Mouse (Mus musculus) kidney, adult 9 months (tissue): ENCODE data around the gene Kcnmb4.

ENCODE experiments used
- DNase-seq: peaks from one replicate; pipeline ENCODE4 v3.0.0; 2022

The Kcnmb4 gene

DNA sequence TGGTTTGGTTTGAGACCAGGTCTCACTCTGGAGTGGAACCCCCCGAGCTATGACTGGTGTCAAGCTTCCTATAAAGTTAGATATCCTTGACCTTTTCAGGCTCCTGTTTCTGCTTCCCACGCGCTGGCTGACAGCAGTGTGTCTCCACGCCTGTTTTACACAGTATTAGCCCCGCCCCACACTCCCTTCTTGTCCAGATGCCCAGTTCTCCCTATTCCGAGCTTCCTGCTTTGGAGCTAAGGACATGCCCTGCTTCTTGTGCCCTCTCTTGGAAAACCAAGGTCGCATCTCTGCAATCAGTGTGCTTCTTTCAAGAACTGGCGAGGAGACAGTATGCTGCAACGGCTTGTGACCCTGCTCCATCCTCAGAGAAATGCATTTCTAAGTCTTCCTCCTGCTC is 23.1 kb downstream of the Kcnmb4 start:
- DNase-seq = no peak

DNA sequence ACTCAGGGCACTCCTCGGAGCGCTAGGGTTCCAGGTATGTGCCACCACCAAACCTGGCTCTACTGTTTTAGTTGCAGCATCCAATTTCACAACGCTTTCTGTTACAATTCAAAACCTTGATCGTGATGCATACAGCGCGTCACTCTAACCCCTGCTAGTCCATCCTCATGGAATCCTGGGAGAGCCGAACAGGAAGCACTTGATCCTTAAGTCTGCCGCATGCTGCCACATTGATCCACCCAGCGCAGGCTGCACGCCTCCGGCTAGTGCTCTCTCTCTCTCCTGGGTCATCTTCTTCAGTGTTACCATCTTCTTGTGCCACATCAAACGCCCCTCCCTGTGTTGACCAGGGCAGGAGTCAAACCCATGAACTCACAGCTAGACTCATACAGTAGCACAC is 25.5 kb downstream of the Kcnmb4 start:
- DNase-seq = no peak

DNA sequence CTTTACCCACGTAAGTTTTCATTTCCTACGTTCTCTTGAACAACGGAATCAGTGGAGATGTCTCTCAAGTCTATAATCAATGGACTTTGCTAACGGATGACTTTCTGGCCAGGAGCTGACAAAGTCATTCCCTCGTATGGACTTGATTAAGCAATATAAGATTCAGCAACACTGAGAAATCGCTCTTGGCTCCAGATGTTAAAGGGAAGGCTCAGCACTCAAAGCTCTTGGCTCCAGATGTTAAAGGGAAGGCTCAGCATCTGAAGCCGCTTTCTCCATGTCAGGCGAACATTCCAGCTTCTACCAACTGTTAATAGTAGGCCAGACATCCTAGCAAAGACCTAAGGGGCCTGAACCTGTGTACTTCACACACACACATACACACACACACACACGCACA is 26.5 kb downstream of the Kcnmb4 start:
- DNase-seq = no peak

DNA sequence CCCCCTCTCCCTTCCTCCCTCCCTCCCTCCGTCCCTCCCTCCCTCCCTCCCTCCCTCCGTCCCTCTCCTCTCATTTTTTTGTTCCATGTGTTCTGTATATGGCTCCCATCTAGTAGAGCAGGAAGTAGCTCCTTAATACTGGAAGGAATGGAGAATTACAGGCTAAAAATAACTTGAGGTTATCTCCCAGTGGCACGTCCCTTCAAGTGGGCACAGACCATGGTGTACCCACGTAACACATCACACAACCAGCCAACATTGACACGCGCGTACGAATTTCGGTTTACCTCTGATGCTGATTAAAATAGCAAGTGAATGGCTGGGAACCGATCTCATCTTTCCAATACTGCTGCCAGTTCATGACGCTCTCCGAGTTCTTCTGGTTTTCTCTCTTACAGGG is 27.6 kb downstream of the Kcnmb4 start:
- no peak for DNase-seq

DNA sequence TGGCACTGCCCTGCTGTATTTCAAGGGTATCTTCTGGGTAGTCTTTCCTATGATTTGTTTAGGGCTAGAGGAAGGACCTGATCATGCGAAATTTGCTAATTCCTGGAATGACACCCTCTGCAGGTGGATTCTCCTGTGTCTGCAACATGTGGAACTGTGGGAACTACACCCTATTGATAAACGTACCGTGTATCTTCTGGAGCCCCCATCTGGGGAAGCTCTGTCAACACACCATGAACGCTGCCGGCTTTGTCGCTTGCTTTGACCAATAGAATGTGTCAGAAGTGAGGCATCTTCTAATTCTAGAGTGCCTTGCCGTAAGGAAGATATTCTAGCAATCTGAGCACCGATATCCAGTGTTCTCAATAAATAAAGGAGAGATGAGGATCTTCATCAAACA is 28.9 kb downstream of the Kcnmb4 start:
- DNase-seq = no peak

DNA sequence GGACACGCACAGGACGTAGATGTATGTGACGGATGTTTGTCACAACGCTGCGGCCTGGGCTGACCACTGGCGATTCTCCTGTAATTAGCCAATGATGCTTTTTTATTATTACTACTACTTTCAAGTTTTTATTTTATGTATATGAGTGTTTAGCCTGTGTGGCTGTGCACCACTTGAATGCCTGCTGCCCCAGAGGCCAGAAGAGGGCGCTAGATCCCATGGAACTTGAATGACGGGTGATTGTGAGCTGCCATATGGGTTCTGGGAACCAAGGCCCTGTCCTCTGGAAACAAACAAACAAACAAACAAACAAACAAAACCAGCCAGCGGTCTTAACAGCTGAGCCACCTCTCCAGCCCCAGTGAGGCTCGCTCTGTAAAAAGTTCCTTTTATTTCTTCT is 29.3 kb downstream of the Kcnmb4 start:
- no peak for DNase-seq

DNA sequence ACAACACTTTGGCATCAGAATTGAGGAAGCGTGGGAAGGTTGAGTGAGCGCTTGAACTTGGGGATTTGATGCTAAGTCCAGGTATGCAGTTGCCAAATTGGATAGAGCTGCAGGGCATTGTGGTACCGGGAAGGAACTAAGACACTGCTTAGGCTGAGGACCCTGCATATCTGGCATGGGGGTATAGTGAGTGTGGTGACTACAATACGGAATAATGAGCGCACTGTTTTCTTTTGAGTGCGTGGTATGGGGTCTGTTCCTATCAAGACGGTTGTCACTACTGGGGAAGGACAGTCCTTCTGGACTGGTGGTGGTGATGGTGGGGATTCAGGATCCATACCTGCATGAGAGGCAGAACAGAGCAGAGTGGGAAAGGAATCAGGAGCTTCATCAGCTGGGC is 32.7 kb downstream of the Kcnmb4 start:
- DNase-seq = no peak

DNA sequence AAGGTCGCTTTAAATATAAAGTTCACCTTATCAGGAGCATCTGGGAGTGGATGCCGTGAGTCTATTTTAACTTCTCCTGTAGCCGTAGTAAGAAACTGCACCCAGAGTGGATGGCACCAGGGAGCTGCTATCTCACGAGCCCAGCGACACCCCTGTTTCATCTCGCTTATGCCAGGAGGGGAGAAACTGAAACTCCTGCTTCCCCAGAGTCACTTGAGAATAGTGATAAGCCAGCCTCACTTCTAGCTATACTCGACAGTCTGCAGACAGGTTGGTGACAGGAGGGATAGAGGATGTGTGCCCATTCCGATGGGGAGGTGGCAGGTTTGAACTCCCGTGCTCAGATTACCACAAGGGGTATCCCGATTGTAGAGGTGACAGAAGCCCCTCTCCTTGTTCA is 33.6 kb downstream of the Kcnmb4 start:
- DNase-seq = no peak

DNA sequence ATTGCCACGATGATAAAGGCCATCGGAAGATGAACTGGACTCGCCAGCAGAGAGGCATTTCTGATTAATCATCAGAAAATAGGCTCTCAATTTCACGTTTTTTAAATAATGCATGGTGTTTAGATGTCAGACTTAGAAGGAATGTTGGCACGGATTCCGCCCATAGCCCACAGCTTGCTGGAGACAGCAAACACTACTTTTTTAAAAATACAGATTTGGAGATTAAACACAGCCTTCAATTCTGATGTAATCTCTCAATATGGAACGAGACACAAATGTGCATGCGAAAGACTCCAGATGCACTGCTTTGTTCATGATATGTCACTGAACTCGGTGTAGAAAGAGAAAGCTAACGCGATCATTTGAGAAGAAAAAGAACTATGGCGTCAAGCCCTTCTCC is 38.2 kb downstream of the Kcnmb4 start:
- DNase-seq = no peak

DNA sequence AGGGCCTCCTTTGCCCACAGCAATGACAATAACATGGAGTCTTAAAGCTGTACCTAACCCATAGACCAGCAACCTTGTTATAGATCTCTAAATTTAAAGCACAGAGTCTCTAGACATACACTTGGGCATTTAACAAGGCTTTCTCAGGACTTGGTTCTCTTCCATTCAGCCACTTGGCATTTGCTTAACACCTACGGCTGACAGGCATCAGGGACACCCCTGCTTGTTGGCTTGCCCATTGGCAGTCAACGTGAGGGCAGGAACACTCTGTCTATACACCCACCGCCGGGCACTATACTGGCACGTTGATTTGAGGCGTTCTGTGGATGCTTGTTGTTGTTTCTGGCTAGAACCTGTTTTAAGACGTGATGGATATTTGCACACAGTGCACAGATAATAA is 41.3 kb downstream of the Kcnmb4 start:
- no peak for DNase-seq

DNA sequence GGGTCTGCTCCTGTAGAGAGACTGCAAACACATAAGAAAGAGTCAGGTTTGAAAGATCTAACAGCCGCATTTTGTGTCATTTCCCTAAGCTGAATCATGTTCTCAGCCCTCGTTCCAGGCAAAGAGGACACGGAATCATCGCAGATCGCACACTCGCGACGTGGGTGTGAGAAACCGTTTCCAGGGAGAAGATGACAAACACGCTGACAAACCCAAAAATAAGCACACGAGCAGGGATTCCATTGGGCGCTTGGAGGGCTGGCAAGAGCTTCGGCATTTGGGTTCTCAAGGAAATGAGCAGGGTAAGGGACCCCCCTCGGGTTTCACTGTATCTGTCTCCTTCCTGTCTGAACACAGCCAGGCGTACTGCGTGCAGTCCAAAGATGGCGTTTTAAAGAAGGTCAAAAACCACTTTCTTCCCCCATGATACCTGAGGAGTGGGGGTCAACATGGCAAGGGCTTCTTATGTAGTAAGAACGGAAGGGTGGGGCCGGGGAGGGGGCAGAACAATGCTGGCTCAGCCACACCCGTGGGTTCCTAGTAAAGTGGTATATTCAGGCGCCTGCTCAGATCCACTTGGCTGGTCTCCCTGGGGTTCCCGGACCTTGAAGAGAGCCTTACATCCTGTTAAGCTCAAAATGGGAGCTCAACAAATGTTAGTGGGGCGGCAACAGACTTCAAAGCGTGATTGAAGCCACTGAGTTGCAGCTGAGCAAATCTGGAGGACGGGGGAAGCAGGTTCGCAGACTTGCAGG is 45.5 kb downstream of the Kcnmb4 start:
- DNase-seq = no peak

DNA sequence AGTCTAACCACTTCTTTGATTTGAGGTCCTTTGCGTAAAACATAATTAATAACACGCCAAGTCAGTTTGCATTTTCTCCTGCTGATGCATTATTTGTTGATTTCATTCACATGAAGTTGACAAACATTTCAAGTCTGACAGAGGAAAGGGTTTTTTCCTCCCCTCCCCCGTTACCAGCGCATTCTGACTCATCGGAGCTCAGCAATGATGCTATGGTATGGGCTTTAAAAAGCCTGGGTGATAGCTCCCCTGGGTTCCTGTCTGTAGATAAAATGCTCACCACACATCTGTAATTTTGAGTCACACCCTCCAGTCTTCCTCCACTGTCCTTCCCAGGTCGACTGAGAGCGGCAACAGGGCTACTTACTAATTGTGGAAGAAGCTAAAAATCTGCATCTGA is 47.5 kb downstream of the Kcnmb4 start:
- DNase-seq = no peak

DNA sequence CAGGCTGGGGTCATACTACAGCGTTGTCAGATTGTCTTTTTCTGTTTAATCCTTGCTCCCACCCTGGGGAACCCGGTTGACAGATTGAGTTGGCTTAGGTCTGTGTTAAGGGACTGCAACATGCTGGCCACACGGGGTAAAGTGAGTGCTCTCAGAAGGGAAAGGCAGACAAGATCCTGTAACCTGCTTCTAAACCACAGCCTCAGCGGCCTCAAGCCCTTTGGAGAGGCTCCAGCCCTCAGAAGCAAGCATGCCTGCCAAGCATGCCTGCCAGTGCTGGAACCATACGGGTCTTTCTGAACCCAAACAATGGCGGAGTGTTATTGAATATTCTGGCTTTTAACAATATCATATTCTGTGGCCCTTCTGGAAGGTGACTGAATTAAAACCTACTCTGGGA is 48.8 kb downstream of the Kcnmb4 start:
- no peak for DNase-seq

DNA sequence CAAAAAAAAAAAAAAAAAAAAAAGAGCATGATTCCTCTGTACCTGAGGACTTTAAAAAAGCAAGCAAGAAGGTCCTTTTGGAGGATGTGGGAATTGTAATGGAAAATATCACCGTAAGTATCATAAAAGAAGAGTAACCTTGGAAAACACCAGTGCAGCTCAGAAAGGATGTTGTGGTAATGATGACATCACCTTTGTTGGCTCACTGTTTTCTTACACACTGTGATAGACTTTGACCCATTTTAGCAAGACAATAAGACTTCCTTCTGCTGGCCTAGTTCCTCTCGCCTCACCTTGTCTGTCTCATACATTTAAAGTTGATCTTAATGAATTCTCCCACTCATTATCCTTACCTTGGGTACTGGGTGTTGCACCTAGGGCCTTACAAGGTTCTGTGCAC is 51.1 kb downstream of the Kcnmb4 start:
- no peak for DNase-seq

DNA sequence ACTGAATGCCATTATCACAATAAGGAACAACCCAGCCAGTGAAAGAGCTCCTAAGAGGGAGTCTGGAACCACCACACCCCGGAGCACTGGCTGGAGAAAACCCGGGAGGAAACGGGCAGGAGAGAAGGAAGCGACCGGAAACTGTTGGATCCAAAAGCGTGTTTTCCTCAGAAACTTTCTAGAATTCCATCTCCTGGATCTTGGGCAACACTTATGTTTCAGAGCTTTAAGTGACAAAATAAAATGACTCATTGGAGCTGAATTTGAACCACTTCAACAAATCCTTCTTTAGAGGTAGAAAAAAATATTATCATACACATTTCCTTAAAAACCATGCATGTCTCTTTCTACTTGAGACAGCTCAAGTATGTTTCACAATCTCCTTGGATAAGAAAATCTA is 52.7 kb downstream of the Kcnmb4 start:
- no peak for DNase-seq

DNA sequence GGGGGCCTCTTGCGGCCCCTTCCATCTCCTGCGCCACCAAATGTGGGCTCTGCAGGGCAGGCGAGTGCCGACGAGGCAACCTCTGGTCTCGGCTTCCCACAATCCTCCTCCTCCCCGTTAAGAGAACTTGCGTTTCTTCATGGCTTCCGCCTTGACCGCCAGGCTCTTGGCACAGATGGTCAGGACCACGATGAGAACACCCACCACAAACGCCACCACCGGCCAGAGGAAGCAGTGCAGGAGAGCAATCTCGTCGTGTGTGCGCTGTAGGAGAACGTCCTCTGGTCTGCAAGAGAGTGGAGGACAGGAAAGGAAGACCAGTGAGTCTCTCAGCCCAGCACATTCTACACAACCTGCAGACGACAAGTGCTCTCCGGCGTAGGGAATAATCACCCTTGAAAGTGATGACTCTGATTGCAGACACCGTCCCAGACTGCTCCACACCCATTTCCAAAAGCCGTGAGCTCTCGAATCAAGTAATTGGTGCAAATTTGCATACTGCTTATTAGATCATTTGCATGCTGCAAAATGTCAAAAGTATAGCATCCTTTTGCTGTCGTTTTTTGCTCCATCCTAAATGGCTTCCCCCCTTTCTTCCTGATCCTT is 55.5 kb downstream of the Kcnmb4 start:
- DNase-seq = no peak

DNA sequence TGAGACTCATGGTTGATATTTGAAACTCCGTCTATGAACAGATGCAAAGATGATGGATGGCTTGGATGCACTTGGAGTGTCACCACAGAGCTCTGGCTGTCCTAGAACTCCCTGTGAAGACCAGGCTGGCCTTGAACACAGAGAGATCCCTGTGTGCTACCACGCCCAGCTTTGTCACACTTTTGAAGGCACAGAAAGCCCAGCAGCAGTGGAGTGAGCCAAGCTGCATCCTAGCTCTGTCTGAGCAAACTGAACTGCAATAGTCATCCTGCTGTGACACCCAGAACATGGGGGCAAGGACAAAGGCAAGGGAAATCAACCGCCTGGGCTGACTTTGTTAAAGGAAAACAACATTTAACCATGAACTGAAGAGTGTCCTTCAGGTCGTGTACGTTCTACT is 57.0 kb downstream of the Kcnmb4 start:
- DNase-seq = no peak

DNA sequence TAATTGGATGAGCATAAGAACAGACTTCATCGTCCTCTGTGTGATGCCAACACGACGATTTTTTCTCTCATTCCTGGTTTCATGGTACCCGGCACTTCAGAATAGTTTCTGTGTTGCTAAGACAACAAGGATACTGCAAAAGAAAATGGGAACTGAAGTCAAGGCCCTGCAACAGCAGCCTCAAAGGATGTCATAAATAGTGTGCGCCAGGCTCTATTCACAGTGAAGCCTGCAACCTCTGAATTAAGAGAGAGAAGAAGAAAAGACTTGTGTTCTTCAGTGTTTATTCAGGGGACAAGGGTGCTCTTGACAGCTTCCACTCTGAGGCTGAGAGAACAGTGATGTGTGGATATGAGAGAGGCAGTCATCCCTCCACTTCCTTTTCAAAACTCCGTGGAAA is 57.5 kb downstream of the Kcnmb4 start:
- DNase-seq = no peak

DNA sequence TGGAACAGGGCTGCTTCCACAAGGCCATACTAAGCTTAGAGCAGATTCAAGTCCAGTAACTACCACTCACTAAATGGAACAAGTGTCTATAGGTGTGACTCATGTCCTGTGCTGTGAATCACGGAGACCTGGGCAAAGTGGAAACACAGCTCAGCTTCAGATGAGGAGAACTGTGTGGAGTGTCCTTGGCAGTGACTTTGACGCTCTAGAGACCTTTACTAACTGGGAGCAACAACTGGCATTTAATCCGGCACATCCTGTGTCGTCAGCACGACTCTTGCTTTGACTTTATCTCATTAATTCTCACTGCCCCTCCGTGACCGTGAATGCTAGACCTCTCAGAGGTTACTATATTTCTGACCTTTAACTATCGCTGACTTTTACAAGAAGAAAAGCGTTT is 62.9 kb downstream of the Kcnmb4 start:
- no peak for DNase-seq

DNA sequence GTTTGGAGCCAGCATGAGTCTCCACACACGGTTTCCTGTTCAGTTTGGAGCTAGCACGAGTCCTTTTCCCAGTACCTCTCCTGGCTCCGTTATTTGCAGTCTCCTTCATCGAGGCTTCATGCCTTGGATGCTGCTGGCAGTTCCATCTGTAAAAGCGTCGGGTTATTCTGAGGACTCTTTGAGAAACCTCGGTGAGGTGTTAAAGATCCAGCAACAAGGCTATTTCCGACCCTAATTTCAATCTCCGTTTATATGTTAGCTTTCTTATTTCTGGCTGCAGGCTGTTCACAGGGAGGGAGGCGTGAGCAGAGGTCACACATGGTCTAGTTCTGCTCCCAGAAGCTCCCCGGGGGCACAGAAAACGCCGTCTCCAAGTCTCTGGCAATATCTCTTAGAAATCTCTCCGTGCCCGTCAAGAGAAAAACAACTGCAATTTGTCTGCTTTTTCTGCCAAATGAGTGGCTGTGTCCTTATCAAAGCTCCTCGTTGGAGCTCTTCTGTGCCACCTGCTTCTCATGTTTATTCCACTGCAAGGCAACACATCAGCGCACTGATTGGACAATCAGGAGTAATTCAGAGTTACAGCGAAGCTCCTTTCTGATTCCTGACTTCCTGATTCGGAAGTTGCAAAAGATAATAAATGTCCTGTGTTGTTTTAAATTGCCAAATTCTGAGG is 65.9 kb downstream of the Kcnmb4 start:
- DNase-seq = no peak

DNA sequence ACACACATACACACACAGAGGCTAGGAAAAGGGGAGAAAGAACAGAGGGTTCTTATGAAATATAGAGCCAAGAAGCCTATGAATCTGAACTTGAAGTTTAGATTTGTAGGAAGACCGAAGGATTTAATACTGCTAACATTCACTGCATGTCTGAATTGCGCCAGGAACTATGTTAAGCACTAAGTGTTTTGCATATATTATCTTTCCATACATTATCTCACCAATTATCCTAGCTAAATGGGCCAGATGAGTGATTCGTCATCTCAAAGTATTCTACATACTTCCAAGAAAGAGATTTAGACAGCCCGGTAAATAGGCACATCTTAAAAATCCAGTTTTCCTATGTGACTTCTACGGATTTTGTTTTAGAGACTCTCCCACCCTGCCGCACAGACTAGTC is 68.7 kb downstream of the Kcnmb4 start:
- DNase-seq = no peak

DNA sequence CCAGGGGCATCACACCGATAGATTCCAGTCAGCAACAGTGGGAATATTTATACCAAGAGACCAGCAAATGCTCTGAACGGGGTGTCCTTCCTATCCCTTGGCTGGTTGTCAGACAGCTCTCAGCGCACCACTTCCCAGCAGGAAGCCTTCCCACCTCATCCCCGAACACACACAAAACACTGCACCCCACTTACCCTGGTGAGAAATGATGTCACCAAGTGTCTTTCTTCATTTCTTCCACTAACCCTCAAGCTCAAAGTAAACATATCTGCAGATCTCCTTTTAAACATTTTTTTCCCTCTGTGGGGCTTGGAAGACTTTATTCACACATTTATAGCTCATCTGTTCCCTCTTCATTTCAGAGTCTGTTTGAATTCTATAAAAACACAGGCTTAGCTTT is 70.0 kb downstream of the Kcnmb4 start:
- DNase-seq = no peak

DNA sequence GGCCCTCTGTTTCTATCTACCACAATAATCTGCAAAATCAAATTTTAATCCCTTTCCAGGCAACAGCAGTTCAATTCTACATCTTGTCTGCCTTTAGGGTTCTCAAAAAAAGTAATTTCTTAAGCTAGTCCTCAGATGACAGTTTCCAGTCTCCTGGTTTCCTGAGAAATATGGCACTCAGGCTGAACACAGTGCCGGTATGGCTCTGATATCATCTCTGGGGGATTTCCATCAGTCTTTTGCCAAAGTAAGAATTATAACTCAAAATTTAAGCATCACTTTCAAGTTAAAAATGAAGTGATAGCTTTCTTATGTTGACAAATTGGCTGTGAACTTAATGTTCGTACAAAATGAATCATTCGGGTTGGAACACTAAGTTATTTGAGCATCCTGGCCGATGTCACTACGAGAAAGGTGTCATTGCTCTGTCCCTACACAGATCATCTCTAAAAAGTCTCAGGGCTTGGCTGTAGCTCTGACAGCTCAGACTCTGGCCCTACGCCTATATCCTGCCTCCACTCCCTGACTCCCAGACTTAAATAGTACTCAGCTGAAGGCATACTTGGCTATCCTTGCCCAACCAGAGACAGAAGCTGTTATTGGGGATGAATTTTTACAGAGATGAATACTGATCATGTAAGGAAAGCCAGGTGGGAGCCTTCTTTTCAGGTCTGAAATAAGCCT is 70.8 kb downstream of the Kcnmb4 start:
- no peak for DNase-seq

DNA sequence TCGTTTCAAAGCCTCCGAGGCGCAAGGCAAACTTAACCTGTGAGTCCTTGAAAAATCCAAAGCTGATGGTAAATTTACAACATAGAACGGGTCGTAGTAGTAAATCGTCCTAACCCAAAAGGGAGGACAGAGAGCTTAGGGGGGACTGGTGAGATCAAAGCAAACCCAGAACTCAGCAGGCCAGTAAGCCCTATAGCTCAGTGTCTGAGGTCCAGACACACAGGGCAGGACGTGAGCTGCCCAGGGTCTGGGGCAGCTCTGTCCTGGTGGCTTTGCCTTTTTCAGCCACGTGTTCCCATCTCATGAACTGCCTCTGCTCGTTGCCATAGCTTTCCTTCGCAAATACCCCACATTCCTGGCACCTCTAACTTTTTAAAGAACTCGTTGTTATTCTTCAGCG is 75.7 kb downstream of the Kcnmb4 start:
- no peak for DNase-seq
